ENCODE assay signal across 14 mouse cellular contexts in the genomic region with DNA sequence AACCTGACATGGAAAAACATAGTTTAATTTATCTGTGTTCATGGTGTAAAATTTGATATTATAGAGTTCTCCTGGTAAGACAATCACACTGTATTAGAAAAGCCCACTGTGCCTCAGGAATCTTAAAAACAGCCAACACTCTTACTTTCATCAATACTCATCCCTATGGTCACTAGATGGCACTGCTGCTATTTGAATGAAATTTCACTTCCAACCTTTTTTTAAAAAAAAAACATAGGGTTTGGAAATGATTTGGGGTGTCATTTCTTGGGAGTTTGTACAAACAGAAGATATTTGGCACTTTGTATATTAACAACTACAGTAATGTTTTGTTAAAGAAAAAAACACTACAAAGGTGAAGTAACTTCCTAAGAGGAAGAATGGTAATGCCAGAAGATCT. TPM values are rescaled to one million over a fixed set of nuclear protein-coding genes. Genes with fewer than 3 reads are reported as not detected.
DNase-seq lines count a peak whose midpoint lies in the region; ATAC-seq and TF ChIP-seq lines count a peak whose summit lies in the region.
"Had no signal": no experiment of that assay in that cellular context is flagged by ENCODE, and none has a peak within 500 bp of the region (broad histone marks: within the 10 kb centered on the region; RNA-seq: fewer than 3 reads in every experiment).

No protein-coding gene starts in this region.

- H3K27ac ChIP-seq in heart, adult 2 months: no peak overlapping the region
- no peak overlapping the region for H3K27ac ChIP-seq in liver, adult 2 months (replicated peaks; ENCODE audit: insufficient read depth, low read depth, low read length)
- H3K27ac ChIP-seq in liver, embryonic 12.5 days: no peak overlapping the region
- no peak overlapping the region for H3K27ac ChIP-seq in kidney, embryonic 14.5 days (ENCODE audit: low read depth, low read length)
- H3K27ac ChIP-seq: limb, embryonic 13.5 days; macrophage had no signal

- H3K4me3 ChIP-seq in heart, adult 2 months: no peak overlapping the region
- H3K4me3 ChIP-seq in liver, adult 2 months (ENCODE audit: insufficient read depth, low read depth, low read length): no peak overlapping the region
- no peak overlapping the region for H3K4me3 ChIP-seq in liver, embryonic 12.5 days
- H3K4me3 ChIP-seq in kidney, embryonic 14.5 days (ENCODE audit: low read length): no peak overlapping the region
- H3K4me3 ChIP-seq: heart, embryonic 12.5 days; limb, embryonic 13.5 days had no signal

- TF ChIP-seq POLR2A in heart, adult 2 months (IDR thresholded peaks at IDR 0.05; ENCODE audit: insufficient read depth, low read depth, low read length): no peak
- TF ChIP-seq POLR2A in liver, adult 2 months (IDR thresholded peaks at IDR 0.05; ENCODE audit: extremely low read depth, insufficient read depth, low read length): no peak

- no peak overlapping the region for H3K4me2 ChIP-seq in liver, embryonic 12.5 days
- no peak overlapping the region for H3K4me2 ChIP-seq in kidney, embryonic 14.5 days (replicated peaks; ENCODE audit: low read depth, low read length)
- H3K4me2 ChIP-seq: heart, embryonic 12.5 days; limb, embryonic 13.5 days had no signal

- no peak for ATAC-seq in liver, embryonic 12.5 days
- ATAC-seq in kidney, embryonic 14.5 days (ENCODE audit: low FRiP score, low TSS enrichment): no peak

- DNase-seq in heart, adult 2 months: no peak
- DNase-seq in heart, adult 9 months (ENCODE audit: low spot score in 2 of 2): no peak
- peak; percentile 24 for DNase-seq in liver, adult 2 months (ENCODE audit: extremely low read depth, low read depth, low spot score)
- peak; percentile 1 for DNase-seq in MEL-GATA-1-ER (ENCODE audit: extremely low read depth, low read depth)
- DNase-seq in layer of hippocampus, adult 9-11 months: peak; percentile 22
- no peak for DNase-seq in spleen, postnatal 10 days (ENCODE audit: low spot score in 2 of 2)

- no peak for TF ChIP-seq EP300 in heart, adult 2 months (IDR thresholded peaks at IDR 0.05; ENCODE audit: insufficient read depth, low read depth, low read length)

- no peaks in the 10 kb centered on the region for H3K9me3 ChIP-seq in liver, embryonic 12.5 days (replicated peaks)
- H3K9me3 ChIP-seq in kidney, embryonic 14.5 days (ENCODE audit: control insufficient read depth, low read length): no peaks in the 10 kb centered on the region
- H3K9me3 ChIP-seq: heart, embryonic 12.5 days; limb, embryonic 13.5 days had no signal

- no peaks in the 10 kb centered on the region for H3K4me1 ChIP-seq in heart, adult 2 months (ENCODE audit: control insufficient read depth, insufficient read depth, low read length)
- H3K4me1 ChIP-seq in liver, adult 2 months (ENCODE audit: control insufficient read depth, insufficient read depth, low read length): no peaks in the 10 kb centered on the region
- H3K4me1 ChIP-seq in liver, embryonic 12.5 days: no peaks in the 10 kb centered on the region
- H3K4me1 ChIP-seq in kidney, embryonic 14.5 days (ENCODE audit: control insufficient read depth, insufficient read depth, low read length): no peaks in the 10 kb centered on the region
- H3K4me1 ChIP-seq: limb, embryonic 13.5 days had no signal

- peaks cover 4% of the 10 kb centered on the region for H3K27me3 ChIP-seq in heart, adult 2 months (ENCODE audit: control insufficient read depth, insufficient read depth, low read length)
- H3K27me3 ChIP-seq in liver, adult 2 months (ENCODE audit: control insufficient read depth, insufficient read depth, low read length): peaks cover 12% of the 10 kb centered on the region; the same call in 1 of the 2 replicates
- H3K27me3 ChIP-seq in liver, embryonic 12.5 days (replicated peaks): peaks cover 51% of the 10 kb centered on the region
- H3K27me3 ChIP-seq in kidney, embryonic 14.5 days (ENCODE audit: control insufficient read depth, insufficient read depth, low read length): peaks cover 71% of the 10 kb centered on the region

- peak; percentile 53 for TF ChIP-seq CTCF in heart, adult 2 months (IDR thresholded peaks at IDR 0.05)
- TF ChIP-seq CTCF in liver, adult 2 months (IDR thresholded peaks at IDR 0.05; ENCODE audit: low read depth, low read length): no peak

- H3K79me2 ChIP-seq in heart, adult 2 months (replicated peaks; ENCODE audit: control insufficient read depth, insufficient read depth, low read length): no peaks in the 10 kb centered on the region
- H3K79me2 ChIP-seq in liver, adult 2 months (ENCODE audit: control insufficient read depth, insufficient read depth, low read length): no peaks in the 10 kb centered on the region

- no peaks in the 10 kb centered on the region for H3K36me3 ChIP-seq in heart, adult 2 months (ENCODE audit: control insufficient read depth, insufficient read depth, low read length)
- H3K36me3 ChIP-seq in liver, adult 2 months (ENCODE audit: control insufficient read depth, insufficient read depth, low read length): no peaks in the 10 kb centered on the region
- no peaks in the 10 kb centered on the region for H3K36me3 ChIP-seq in liver, embryonic 12.5 days
- no peaks in the 10 kb centered on the region for H3K36me3 ChIP-seq in kidney, embryonic 14.5 days (ENCODE audit: control insufficient read depth, insufficient read depth, low read length)
- H3K36me3 ChIP-seq: heart, embryonic 12.5 days; limb, embryonic 13.5 days had no signal

- H3K9ac ChIP-seq in heart, adult 2 months (ENCODE audit: low read depth, low read length): no peak overlapping the region
- no peak overlapping the region for H3K9ac ChIP-seq in liver, adult 2 months (ENCODE audit: low read depth, low read length)
- no peak overlapping the region for H3K9ac ChIP-seq in liver, embryonic 12.5 days
- H3K9ac ChIP-seq in kidney, embryonic 14.5 days (ENCODE audit: low read depth, low read length): no peak overlapping the region
- H3K9ac ChIP-seq: heart, embryonic 12.5 days; limb, embryonic 13.5 days had no signal

- intact Hi-C loops in heart, adult 2 months (cut with DNase I): loop anchor here (5.0 kb wide), 2 partner anchors 1570 to 1815 kb away; no protein-coding TSS in a partner anchor

RNA-seq across cellular contexts. Expression of gene Foxg1, which starts 10.3 kb away (rescaled TPM):
- total RNA-seq in heart, adult 2 months (2021): not detected
- polyA plus RNA-seq in heart, adult 2 months (2012; rRNA removed): 0.14 TPM in 1 of 2 replicates, not detected in the other
- total RNA-seq in liver, adult 2 months (2014; rRNA removed): not detected in 2 replicates
- polyA plus RNA-seq in liver, adult 2 months (2012; rRNA removed): not detected in 2 replicates
- polyA plus RNA-seq in liver, embryonic 12.5 days (2016; fragmentation: Nextera tagmentation; extraction: Ambion mirVana): 0.06 TPM in 1 of 2 replicates, not detected in the other
- not detected in 2 replicates for polyA plus RNA-seq in kidney, embryonic 14.5 days (2014; fragmentation: Nextera tagmentation; extraction: Ambion mirVana)
- polyA plus RNA-seq: limb, embryonic 13.5 days; macrophage; stomach, embryonic 14.5 days; urinary bladder, adult 2 months had no signal

RNA-seq across cellular contexts. Expression of gene Gm43517, which starts 12.8 kb away (rescaled TPM):
- total RNA-seq in heart, adult 2 months (2021): not detected
- polyA plus RNA-seq in heart, adult 2 months (2012; rRNA removed): not detected in 2 replicates
- total RNA-seq in liver, adult 2 months (2014; rRNA removed): not detected in 2 replicates
- not detected in 2 replicates for polyA plus RNA-seq in liver, adult 2 months (2012; rRNA removed)
- polyA plus RNA-seq in liver, embryonic 12.5 days (2016; fragmentation: Nextera tagmentation; extraction: Ambion mirVana): not detected in 2 replicates
- polyA plus RNA-seq in kidney, embryonic 14.5 days (2014; fragmentation: Nextera tagmentation; extraction: Ambion mirVana): not detected in 2 replicates
- polyA plus RNA-seq: heart, embryonic 12.5 days; limb, embryonic 13.5 days; macrophage; neural tube, embryonic 11.5 days; stomach, embryonic 14.5 days; urinary bladder, adult 2 months had no signal

Comparison
In these comparisons a context has a peak if more than half of its experiments do, and no peak if none do; other contexts are left out.
1. DNase-seq: peak in liver, adult 2 months (single experiment), MEL-GATA-1-ER (single experiment) and layer of hippocampus, adult 9-11 months (single experiment); none in heart, adult 2 months (0 of 2), heart, adult 9 months (0 of 2) and spleen, postnatal 10 days (0 of 2).